Mouse (Mus musculus) liver, postnatal 0 days (tissue): Measurements from ENCODE around the gene Col28a1.

Experiments used
- CTCF ChIP-seq: sonication (generic); IDR thresholded peaks from 2 replicates; pipeline ENCODE4 v1.5.1; 2016; ENCODE audit warnings: antibody characterized with exemption, low read depth
- EP300 ChIP-seq: IDR thresholded peaks from 2 replicates; pipeline ENCODE4 v1.6.1; 2016; ENCODE audit warnings: antibody characterized with exemption, low read depth, mild to moderate bottlenecking

DNA sequence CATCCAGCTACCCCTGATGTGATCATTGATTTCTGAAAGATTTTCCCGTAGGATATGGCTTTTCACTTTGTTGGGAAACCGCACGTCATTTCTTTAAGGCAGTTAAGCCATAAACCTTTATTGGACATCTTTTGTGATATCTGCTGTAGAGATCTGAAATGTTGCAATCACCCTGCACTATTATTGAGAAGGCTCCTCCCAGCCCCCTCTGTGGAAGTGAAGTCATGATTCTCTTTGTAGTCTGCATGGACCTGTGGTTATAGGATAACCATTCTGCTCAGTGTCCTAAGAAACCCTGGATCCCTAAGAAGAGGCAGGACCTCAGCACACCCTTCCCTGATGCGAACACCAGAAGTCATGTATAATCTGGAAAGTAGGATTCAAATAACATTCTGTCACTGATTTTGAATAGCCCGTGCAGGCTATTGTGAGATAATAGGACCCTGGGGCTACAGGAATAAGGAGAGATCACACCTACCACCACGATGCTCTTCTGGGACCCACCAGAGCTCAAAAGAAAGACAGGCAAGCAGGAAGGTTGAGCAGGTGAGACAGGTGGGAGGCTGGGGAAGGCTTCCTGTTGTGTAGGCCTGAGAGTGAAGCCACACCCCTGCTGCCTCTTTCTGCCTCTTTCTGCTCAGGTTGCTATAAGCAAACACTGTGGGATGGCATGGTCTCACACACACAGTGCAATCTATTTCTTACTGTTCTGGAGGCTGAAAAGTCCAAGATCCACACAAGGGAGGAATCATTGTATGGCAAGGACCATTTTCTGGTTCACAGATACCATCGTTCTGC lies 166.9 kb downstream of the Col28a1 start:
- TF ChIP-seq CTCF (no peak), EP300 (no peak)
